ENCODE assay signal across 8 mouse cellular contexts in genomic region chr13:114818513-114818912, GRCm38 (mm10). TPM values are rescaled to one million over a fixed set of nuclear protein-coding genes. Genes with fewer than 3 reads are reported as not detected.
DNase-seq lines count a peak whose midpoint lies in the region; ATAC-seq and TF ChIP-seq lines count a peak whose summit lies in the region.

No protein-coding gene starts in this region.

- H3K27me3 ChIP-seq in liver, embryonic 11.5 days (replicated peaks; ENCODE audit: control insufficient read depth, insufficient read depth, low read length) = no peaks in the 10 kb centered on the region

- TF ChIP-seq POLR2A in olfactory bulb, adult 2 months (IDR thresholded peaks at IDR 0.05; ENCODE audit: insufficient read depth, low read depth, low read length) = no peak

- H3K36me3 ChIP-seq in liver, embryonic 11.5 days (ENCODE audit: control insufficient read depth, insufficient read depth, low read length) = peaks cover 3% of the 10 kb centered on the region; the same call in 1 of the 2 replicates

- TF ChIP-seq CTCF in olfactory bulb, adult 2 months (IDR thresholded peaks at IDR 0.05; ENCODE audit: insufficient read depth, low read depth, low read length) = no peak

- DNase-seq in cerebellum, adult 9-10 months = peak; percentile 37
- DNase-seq in cerebellum, adult 11 months = no peak
- DNase-seq in 3134 (ENCODE audit: extremely low read depth, insufficient read length, low spot score) = peak; percentile 11
- peak; percentile 34 for DNase-seq in c-Kit-positive CD71-positive TER-119-positive erythroid progenitor cells, embryonic 14.5 days (ENCODE audit: low spot score)
- DNase-seq in liver, embryonic 11.5 days (ENCODE audit: low spot score) = no peak
- DNase-seq in spleen, adult 18-20 months = no peak

- H3K9me3 ChIP-seq in liver, embryonic 11.5 days (ENCODE audit: control insufficient read depth, low read length) = no peaks in the 10 kb centered on the region

- ATAC-seq in hematopoietic stem cell, adult 5-6 weeks (replicated peaks in 1 of 2; ENCODE audit: insufficient read depth in 1 of 2, low FRiP score in 2 of 2, low TSS enrichment in 1 of 2, low read depth in 1 of 2, poor library complexity in 2 of 2, severe bottlenecking in 2 of 2) = peak; percentile 9 to 20; a peak in 3 of 4 replicates
- ATAC-seq in liver, embryonic 11.5 days (replicated peaks; ENCODE audit: low FRiP score) = peak; percentile 75

- peak overlapping the region; percentile 79 for H3K4me3 ChIP-seq in liver, embryonic 11.5 days (ENCODE audit: low read depth, low read length)
- peak overlapping the region; percentile 80 for H3K4me3 ChIP-seq in olfactory bulb, adult 2 months (ENCODE audit: insufficient read depth, low read depth, low read length)

- peak overlapping the region; percentile 72 for H3K9ac ChIP-seq in liver, embryonic 11.5 days (ENCODE audit: low read depth, low read length)

- H3K27ac ChIP-seq in liver, embryonic 11.5 days (ENCODE audit: low read depth, low read length) = peak overlapping the region; percentile 38
- H3K27ac ChIP-seq in olfactory bulb, adult 2 months (ENCODE audit: insufficient read depth, low read depth, low read length) = no peak overlapping the region

- H3K4me1 ChIP-seq in liver, embryonic 11.5 days (replicated peaks; ENCODE audit: control insufficient read depth, insufficient read depth, low read length) = peaks cover 7% of the 10 kb centered on the region
- H3K4me1 ChIP-seq in olfactory bulb, adult 2 months (ENCODE audit: control insufficient read depth, insufficient read depth, low read length) = peaks cover 8% of the 10 kb centered on the region

- H3K4me2 ChIP-seq in liver, embryonic 11.5 days = peak overlapping the region; percentile 89

- 31% methylated on average over 9 of the region's 9 CpGs for WGBS in liver, embryonic 11.5 days
- 13% methylated on average over 9 of the region's 9 CpGs for WGBS in olfactory bulb, adult 2 months

RNA-seq across cellular contexts. Expression of gene Mocs2, which starts 0.5 kb away (rescaled TPM):
- total RNA-seq in hematopoietic stem cell, adult 5-6 weeks (2017) = 40.4 and 49.4 TPM in 2 replicates
- 58.3 and 61.4 TPM in 2 replicates for polyA plus RNA-seq in liver, embryonic 11.5 days (2014; fragmentation: Nextera tagmentation; extraction: Ambion mirVana)
- not detected in 2 replicates for polyA plus RNA-seq in olfactory bulb, adult 2 months (2012; ENCODE audit: insufficient read depth, insufficient read length, low replicate concordance, missing spikeins)

Comparison
In these comparisons a context has a peak if more than half of its experiments do, and no peak if none do; other contexts are left out.
1. DNase-seq: peak in cerebellum, adult 9-10 months (single experiment), 3134 (single experiment) and c-Kit-positive CD71-positive TER-119-positive erythroid progenitor cells, embryonic 14.5 days (single experiment); none in cerebellum, adult 11 months (single experiment), liver, embryonic 11.5 days (single experiment) and spleen, adult 18-20 months (0 of 2).